Mouse (Mus musculus) layer of hippocampus, postnatal 10 days (tissue): ENCODE results near the gene Slc39a11. TPM values are rescaled to one million over a fixed set of nuclear protein-coding genes. Genes with fewer than 3 reads are reported as not detected.
A peak's percentile ranks its signal among the peaks of the same experiment; 100 is the strongest.

Experiments used
- DNase-seq, 2 experiments: peaks; one replicate each; pipeline ENCODE4 v3.0.0; 2021; ENCODE audit warnings: low spot score in 2 of 2
- total RNA-seq, 2 experiments: library from RNA; stranded (reverse); gene quantifications; 2 replicates each; pipeline ENCODE4 v1.2.3; 2021

Gene Slc39a11
- total RNA-seq, 2 experiments from 2014 or later = 33.1 to 34.0 TPM

DNA sequence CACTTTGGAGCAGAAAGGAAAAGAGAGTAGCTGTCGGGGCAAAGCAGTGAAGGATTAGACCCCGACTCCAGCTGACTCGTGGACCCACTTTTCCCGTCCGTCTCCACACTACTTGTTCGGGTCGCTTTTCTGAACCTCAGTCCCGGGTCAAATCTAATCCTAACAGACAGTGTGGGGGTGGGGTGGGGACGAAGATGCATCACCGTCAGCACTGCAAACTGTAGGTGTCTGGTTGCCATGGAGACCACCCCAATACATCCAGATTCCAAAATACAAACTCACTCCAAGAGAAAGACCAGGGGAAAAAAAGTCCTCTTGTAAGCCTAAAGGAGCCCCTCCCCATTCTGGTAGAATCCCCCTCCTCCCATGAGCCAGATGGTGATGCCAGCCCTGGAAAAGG lies 97.3 kb downstream of the Slc39a11 start:
- DNase-seq = no peak

DNA sequence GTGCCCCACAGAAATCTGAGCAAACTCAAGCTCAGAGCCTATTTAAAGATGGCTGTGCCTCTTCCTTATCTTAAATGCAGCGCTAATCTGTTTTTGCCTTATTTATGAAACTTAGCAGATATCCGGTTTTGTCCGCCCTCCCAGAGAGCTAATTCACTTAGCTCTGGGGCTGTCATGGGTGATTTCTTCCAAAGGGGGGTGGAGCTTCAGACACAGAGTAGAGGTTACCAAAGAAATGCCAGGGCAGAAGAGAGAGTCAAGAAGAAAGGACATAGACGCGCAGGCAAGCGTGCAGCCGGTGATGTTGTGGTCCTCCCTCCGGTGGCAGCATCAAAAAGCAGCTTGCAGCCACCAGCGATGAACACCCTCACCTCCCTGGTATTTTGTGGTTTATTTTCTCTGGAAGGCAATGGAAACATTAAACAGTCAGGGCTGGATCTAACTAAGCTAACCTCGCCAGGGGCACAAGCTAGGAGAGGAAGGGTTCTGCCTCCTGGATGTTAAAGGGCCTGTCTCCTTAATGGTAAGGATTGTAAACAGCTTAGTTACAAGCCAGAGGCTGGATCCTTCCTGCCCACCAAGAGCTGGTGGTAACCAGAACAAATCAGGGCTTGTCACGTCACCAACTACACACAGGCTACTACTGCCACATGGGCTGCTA lies 103.5 kb downstream of the Slc39a11 start:
- DNase-seq = no peak

DNA sequence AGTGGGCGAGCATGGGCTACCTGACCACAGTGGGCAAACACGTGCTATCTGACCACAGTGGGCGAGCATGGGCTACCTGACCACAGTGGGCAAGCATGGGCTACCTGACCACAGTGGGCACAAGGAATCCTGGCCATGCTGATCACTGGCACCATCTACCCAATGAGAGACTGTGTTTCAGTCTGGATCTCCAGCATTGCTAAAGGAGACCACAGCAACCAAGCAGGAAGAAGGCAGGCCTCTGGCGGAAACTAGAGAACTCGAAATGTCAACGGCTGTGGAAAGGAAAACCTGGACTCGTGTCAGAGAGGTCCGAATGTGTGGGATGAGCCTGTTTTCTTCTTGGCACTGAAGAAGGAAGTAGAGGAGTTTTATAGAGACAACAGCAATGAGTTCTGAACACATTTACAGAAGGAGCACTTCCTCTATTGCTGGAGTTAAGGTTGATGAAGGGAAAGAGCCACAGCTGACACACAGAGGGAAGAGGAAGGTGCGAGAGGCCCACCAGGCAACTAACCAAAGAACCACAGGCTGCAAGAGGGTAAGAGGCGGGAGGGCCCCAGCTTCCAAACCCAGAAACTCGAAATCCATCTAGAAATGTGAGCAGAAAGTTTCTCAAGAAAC lies 105.8 kb downstream of the Slc39a11 start:
- no peak for DNase-seq

DNA sequence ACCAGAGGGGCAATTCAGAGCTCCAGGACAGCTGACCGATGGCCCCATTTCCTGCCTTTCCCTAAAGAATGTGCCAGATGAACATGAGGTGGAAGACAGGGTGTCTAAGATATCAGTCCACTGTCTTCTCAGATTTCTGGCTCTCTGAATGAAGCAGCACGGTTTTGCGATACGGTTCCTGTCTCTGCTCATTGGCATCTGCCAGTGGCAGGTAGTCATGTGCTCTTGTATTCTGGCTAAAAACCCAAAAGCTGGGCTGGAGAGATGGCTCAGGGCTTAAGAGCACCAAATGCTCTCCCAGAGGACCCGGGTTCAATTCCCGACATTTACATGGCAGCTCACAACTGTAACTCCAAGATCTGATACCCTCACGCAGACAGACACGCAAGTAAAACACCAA lies 108.8 kb downstream of the Slc39a11 start:
- DNase-seq = no peak

DNA sequence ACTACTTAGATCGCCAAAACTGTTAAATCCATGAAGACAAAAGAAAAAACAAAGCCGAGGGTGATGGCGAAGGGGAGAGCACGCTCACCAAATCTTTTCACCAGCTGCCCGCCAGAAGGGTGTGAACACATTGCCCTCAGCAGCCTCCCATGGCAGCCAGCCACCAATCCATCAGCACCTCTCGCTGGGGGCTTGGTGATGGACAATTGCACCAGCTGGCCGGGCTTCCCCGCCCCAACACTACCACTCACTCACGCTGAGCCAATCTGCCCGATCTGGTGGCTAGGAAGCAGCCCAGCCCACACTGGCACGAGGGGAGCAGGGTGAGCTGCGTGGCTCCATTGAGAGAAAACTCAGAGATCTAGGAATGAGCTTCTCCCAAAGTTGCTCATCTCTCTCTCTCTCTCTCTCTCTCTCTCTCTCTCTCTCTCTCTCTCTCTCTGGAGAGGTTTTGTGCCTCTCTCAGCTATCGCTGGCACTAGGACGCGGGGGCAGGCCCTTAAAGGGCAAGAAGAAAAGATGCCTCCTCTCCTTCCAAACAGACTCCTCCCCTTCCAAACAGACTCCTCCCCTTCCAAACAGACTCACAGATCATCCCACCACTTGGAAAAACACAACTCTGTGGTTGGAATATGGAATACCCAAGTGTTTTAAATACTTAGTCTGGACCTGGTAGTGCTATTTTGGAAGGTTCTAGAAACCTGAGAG lies 110.2 kb downstream of the Slc39a11 start:
- DNase-seq = peak; percentile 73 to 79

DNA sequence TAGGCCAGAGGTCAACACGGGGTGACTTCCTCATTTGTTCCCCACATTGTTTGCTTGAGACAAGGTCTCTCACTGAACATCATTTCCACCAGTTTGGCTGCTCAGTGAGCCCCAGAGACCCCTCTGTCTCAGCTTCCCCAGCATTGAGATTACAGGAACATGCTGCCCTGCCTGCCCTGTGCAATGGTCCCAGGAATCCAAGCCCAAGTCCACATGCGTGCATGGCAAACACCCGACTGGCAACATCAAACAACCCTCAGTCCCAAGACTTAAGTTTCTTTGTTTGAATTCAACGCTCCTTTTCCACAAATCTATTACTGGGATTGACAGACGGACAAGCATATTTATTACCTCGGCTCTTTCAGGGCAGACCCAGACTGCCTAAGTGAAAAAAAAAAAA lies 110.8 kb downstream of the Slc39a11 start:
- DNase-seq = no peak

DNA sequence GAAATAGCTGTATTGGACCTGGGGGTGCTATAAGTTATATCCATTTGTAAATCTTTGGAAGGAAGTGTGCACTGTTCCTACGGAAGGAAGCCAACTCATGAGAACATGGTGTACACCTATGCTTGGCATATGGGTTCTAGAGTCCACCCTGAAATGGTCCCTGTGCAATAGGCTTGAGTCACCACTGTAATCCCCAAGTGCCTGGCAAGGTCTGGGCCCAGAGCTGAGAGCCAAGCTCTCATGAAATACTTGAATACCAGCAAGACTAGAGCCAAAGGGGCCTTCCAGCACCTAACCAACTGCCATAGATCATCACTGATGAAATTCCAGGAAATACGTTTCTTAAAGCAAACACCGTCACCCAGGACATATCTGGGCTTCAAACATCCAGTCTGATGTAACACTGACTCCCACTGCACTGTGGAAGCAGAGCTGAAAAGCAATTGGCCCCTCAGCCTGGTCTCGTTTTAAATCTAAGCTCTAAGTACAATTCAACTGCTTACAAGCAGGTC lies 111.4 kb downstream of the Slc39a11 start:
- DNase-seq = no peak

DNA sequence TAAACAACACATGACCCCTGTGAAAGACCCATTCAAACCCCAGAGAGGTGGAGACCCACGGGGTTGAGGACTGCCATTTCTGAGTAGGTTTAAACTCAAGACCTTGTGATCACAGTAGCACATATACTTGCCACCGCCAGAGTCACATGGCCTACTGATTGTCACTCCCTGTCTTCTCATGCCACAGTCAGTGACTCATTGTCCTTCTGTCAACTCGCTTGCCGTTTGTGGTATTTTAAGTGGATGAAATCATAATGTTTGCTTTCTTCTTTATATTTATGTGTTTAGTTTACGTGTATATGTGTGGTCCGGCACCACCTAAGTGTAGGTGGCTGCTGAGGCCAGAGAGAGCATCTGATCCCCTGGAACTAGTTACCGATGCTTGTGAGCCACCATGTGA lies 112.2 kb downstream of the Slc39a11 start:
- DNase-seq = no peak

DNA sequence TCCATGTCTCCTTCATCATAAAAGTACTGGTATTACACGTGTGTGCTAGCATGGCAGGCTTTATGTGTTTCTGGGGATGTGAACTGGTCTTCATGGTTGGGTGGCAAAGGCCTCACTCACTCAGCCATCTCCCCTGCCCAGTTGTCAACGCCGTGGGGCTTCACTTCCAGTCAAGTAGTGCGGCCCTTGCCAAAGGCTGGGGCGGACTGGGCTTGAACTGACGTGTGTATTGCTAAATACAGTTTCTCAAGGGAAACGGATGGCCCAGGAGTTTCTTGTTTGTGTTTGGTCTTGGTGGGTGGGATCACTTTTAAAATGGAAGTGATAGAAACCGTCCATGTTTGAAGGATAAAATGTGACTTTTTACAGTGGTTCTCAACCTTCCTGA lies 112.7 kb downstream of the Slc39a11 start:
- no peak for DNase-seq

DNA sequence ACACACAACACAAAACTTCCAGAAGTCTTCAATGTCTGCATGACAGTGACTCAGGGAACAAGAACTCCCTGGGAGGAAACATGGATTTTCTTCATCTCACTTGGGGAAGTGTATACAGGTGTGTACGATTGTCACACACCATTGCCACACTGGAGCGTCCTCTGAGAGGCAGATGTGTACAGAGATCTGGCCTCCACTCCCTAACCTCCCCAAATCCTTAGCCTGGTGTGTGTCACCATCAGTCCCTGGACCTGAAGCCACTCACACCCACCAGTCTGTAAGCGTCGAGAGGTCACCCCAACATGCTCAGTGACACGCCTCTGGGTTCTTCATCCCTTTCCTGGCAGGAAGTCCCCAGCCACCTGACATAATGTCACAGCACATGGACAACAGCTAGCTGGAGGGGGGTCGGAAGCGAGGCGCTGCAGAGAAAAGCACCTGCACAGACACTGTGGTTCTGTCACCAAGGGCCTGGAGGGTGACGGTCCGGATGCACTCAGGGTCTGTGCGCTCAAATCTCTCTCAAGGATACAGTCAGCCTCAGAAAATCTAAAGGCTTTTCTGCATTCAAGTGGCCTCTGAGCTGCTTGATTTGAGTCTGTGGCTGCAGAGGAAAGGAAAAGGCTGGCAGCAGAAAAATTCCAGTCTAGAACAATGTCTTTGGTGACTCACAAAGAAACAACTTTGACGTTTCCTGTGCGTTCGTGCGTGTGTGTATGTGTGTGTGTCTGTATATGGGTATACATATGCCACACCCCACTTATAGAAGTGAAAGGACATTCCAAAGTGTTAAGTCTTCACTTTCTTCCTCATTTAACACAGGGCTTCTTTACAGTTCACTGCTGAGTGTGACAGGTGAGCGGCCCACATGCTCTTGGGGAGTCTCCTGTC lies 113.3 kb downstream of the Slc39a11 start:
- no peak for DNase-seq

DNA sequence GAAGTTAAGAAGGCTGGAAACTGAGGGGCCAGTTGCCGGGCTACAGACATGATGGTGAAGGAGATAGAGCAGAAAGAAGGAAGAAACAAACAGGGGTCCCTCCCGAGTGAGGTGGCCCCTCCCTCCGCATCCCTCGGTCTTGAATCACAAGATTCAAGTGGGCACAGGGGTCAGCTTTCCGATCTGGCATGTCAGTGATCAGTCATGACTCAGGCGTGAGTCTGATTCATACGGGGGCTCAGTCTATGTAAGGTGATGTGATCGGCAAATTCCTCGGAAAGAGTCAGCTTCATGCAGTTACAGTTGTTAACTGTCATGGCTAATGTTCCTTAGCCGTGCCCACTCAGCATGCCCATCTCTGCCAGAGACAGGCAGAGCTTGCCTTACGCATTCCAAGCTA lies 115.5 kb downstream of the Slc39a11 start:
- no peak for DNase-seq

DNA sequence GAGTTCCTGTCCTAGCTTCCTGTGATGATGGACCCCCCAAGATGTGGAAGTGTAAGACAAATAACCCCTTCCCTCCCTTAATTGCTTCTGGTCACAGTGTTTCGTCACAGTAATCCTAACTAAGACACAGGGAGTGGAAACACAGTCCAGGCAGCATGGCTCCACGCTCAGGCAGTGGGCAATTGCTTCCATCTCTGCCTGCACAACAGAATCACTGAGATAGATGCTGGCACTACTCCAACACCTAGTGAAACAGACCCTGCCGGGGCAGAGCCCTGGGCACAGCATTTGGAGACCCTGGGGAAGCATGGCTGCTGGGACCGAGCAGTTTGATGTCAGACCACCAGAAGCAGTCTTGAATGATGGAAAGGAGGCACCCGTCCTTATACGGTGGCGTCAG lies 115.9 kb downstream of the Slc39a11 start:
- DNase-seq = no peak

DNA sequence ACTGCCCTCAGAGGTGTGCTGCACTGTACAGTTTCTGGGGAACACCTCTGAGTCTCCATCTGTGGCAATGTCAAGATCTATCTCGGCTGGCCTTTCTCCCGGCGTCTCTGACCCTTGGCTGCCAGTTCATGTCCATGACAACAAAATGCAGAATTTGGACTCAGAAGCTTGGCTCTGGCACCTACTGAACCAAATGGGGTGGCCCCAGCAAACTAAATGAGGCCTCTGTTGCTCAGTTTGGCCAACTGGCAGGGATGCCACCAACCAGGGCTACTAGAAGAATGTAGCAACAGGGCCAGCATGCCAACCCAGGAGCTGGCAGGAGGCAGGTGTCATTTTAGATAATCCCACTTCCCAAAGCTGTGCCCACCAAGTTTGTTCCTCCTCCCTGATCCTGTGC lies 121.5 kb downstream of the Slc39a11 start:
- DNase-seq = peak; percentile 29 to 51

DNA sequence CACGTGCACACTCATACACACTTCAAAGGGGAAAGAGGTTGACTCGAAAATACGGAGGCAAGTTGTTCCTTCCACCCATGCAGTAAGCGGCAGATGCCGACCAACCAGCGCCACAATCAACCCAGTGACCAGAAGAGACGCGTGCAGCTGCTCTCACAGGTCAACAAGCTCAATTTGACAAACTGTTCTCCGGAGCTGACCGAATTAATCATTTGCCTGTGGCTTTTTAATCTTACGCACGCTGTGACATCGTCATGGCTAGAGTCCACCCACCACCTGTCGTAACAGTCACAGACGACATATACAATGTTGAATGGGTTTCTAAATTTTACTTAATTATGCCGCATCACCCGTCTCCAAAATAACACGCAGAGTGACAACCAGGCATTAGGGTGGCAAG lies 124.1 kb downstream of the Slc39a11 start:
- no peak for DNase-seq

DNA sequence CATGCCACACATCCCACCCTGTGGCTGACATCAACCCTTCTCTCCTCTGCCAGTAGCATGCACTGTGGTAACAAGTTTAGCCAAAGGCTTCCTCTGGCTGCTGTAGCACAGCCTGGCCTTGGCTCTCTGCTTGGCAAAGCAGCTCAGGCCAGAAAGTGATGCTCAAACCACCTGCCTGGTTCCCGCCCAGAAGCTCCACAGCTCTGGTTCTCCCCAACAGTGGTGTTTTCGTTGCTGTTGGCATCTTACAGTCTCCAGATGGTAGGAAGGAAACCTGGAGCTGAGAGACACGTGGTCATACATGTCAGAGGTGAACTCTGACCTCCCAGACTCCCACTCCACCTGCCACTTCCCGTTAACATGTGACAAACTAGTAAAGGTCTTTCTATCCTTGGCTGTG lies 127.2 kb downstream of the Slc39a11 start:
- no peak for DNase-seq

DNA sequence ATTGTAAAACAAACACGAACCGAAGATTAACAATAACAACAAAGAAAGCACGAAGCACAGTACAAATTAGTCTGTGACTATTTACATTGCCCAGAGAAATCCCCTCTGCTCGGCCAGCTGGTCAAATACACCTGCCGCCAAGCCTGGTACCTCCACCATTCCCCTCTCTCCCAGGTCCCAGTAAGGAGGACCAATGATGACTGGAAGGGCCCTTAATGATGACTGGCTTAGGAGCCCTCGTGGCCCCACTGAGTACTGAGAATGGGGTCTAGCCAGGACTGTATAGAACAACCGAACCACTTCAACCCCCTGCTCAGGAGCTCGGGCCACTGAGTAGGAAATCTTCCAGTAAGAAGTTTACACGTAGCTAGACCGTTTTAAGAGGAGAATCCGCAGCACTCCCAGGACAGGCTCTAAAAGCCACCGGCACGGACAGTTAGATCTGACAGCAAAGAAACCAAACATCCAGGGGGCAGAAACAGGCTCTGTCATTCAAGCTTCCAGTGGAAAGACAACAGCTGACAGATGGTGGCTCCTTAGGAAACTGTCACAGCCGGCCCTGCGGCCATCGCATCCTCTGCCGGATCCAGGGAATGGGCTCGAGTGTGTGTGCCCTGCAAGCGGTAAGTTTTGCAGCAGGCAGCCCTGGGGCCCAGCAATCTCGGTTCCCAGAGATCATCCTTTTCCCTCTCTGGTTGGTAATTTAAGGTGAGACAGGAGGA lies 128.2 kb downstream of the Slc39a11 start:
- DNase-seq = no peak

DNA sequence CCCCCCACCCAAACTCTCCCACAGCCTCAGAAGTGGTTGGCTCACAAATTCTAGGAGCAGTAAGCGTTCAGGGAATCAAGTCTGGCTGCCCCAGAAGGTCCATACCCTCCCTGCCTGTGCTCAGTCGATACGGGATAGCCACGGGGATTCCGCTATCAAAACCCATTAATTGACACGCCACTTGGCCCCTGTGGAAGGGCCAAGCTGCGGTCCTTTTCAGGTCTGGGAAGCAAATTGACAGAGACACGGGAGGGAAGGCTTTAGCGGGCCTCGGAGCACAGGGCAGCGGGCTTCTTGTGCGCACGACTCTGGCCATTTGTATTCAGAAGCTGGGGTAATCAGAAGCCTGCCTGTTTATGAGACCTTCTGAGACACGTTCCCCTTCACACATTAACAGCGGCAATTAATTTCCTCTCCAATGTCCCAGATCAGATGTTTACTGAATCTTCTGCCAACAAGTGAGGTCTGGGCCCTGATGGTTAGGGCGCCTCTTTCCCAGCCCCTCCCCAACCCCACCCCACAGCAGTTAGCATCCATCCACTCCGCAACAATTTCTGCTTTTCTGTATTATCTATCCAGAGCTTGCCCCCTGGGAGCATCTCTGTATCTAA lies 128.9 kb downstream of the Slc39a11 start:
- no peak for DNase-seq

DNA sequence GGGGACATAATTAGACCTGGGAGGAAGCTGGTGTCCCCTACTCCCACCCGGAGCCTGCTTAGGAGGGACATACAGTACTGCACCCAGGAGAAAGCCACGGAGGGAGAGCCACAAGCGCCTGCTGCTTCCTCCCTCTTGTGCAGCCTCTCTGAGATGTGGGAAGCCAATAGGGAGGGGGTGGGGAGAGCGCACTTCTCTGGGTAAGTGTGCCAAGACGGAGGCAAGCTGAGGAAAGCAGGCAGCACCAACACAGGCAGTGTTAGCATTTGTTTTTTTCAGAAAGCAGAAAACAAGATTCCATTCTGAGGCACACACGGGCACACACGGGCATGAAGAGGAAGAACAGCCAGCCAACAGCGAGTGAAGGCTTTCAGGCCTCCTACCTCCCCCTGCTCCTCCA lies 129.5 kb downstream of the Slc39a11 start:
- DNase-seq = no peak

DNA sequence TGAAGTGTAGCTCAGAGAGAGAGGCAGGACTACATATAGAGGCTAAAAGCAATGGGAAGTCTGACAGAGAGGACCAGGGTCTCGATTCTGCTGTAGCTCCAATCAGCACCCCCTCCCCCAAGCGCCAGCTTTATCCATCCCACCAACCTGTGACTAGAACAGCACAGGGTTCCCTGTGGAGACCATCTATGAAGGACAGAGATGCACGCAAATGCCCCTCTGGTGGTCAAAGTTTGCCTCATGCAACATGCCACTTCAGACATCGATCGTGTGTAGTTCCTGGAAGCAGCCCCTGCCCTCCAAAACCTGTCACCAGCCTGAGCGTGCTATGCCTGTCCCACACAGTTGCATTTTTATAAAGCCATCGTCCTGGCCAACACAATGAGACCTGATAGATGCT lies 129.9 kb downstream of the Slc39a11 start:
- no peak for DNase-seq

DNA sequence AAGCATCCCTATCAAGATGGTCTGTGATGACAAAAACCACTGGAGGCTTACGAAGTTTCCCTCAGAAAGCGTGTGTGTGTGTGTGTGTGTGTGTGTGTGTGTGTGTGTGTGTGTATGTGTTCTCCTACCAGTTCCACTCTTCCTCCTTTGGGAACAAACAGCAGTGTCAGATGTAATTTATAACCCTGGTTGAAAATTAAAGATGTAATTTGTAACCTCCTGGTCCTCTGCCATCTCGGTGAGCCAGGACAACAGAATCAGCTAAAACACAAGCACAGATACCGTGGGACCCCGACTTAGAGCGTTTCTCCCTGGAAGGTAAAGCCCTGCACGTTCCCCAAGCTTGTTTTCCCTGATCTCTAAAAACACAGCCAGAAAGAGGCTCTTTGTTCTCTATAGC lies 131.7 kb downstream of the Slc39a11 start:
- no peak for DNase-seq
